ENCODE assay signal across 20 mouse cellular contexts in the genomic region with DNA sequence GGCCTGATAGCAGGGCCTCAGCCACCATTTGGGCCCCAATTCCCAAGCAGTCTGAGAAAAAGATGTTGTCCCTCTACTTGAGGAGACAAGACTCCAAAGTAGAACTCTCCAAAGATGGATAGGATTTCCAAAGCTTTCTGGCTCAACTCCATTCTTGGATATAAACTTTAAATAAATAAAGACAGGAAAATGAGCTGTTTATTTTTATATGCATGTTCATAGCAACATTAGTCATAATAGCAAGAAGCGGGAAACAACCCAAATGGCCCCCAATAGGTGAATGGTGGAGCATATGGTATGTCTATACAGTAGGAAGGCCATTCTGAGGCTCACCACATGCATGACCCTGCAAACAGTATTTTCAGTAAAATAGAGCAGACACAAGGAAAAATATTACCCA. TPM values are rescaled to one million over a fixed set of nuclear protein-coding genes. Genes with fewer than 3 reads are reported as not detected.
A peak's percentile ranks its signal among the peaks of the same experiment; 100 is the strongest.
DNase-seq lines count a peak whose midpoint lies in the region; ATAC-seq and TF ChIP-seq lines count a peak whose summit lies in the region.
"Had no signal": no experiment of that assay in that cellular context is flagged by ENCODE, and none has a peak within 500 bp of the region (broad histone marks: within the 10 kb centered on the region; RNA-seq: fewer than 3 reads in every experiment).

No protein-coding gene starts in this region.

- H3K9ac ChIP-seq in kidney, embryonic 15.5 days, result no peak overlapping the region
- H3K9ac ChIP-seq in kidney, postnatal 0 days (ENCODE audit: low read depth, low read length), result no peak overlapping the region
- no peak overlapping the region for H3K9ac ChIP-seq in forebrain, embryonic 15.5 days (replicated peaks)
- H3K9ac ChIP-seq: embryonic facial prominence, embryonic 12.5 days; forebrain, embryonic 13.5 days had no signal

- DNase-seq in kidney, adult 18-20 months, result no peak
- peak; percentile 69 for DNase-seq in kidney, postnatal 0 days (ENCODE audit: low spot score)
- no peak for DNase-seq in kidney, adult 11 months
- peak; percentile 36 for DNase-seq in NIH3T3 (ENCODE audit: low read depth)
- DNase-seq: adrenal gland, adult 8-10 months; adrenal gland, postnatal 14 days; adrenal gland, postnatal 36 days; cerebellum, adult 11-12 months; cerebellum, adult 2 months; cerebellum, adult 9-10 months; cerebellum, postnatal 10 days; cerebellum, postnatal 25 days had no signal

- H3K4me2 ChIP-seq in kidney, embryonic 15.5 days, result no peak overlapping the region
- H3K4me2 ChIP-seq in kidney, postnatal 0 days (ENCODE audit: low read length), result no peak overlapping the region
- no peak overlapping the region for H3K4me2 ChIP-seq in forebrain, embryonic 15.5 days (replicated peaks)
- H3K4me2 ChIP-seq: embryonic facial prominence, embryonic 12.5 days; forebrain, embryonic 13.5 days had no signal

- H3K4me1 ChIP-seq in kidney, embryonic 15.5 days, result no peaks in the 10 kb centered on the region
- no peaks in the 10 kb centered on the region for H3K4me1 ChIP-seq in kidney, postnatal 0 days (replicated peaks; ENCODE audit: insufficient read depth, low read length)
- peaks cover 5% of the 10 kb centered on the region for H3K4me1 ChIP-seq in forebrain, embryonic 15.5 days
- H3K4me1 ChIP-seq: embryonic facial prominence, embryonic 10.5 days; embryonic facial prominence, embryonic 12.5 days had no signal

- TF ChIP-seq CTCF in kidney, postnatal 0 days (IDR thresholded peaks at IDR 0.05; ENCODE audit: low read depth), result no peak

- 82% methylated on average over 1 of the region's 1 CpGs for WGBS in kidney, embryonic 15.5 days
- 76% methylated on average over 1 of the region's 1 CpGs for WGBS in kidney, postnatal 0 days
- WGBS in forebrain, embryonic 15.5 days, result 94% methylated on average over 1 of the region's 1 CpGs

- H3K27ac ChIP-seq in kidney, embryonic 15.5 days, result no peak overlapping the region
- H3K27ac ChIP-seq in kidney, postnatal 0 days, result no peak overlapping the region
- H3K27ac ChIP-seq in forebrain, embryonic 15.5 days (replicated peaks), result no peak overlapping the region
- H3K27ac ChIP-seq: embryonic facial prominence, embryonic 10.5 days; embryonic facial prominence, embryonic 12.5 days; forebrain, embryonic 13.5 days had no signal

- H3K9me3 ChIP-seq in kidney, embryonic 15.5 days (replicated peaks), result no peaks in the 10 kb centered on the region
- H3K9me3 ChIP-seq in kidney, postnatal 0 days (replicated peaks; ENCODE audit: low read length), result no peaks in the 10 kb centered on the region
- no peaks in the 10 kb centered on the region for H3K9me3 ChIP-seq in forebrain, embryonic 15.5 days
- H3K9me3 ChIP-seq: embryonic facial prominence, embryonic 12.5 days; forebrain, embryonic 13.5 days had no signal

- ATAC-seq in kidney, embryonic 15.5 days (replicated peaks; ENCODE audit: low FRiP score), result peak; percentile 49; the same call in 1 of the 2 replicates
- no peak for ATAC-seq in kidney, postnatal 0 days (replicated peaks; ENCODE audit: low FRiP score, low read depth)
- ATAC-seq in forebrain, embryonic 15.5 days (replicated peaks), result no peak
- ATAC-seq: activated CD4-positive, CD25-positive, alpha-beta regulatory T cell, adult 4 months; forebrain, embryonic 13.5 days; forebrain, embryonic 16.5 days; Patski had no signal

- no peaks in the 10 kb centered on the region for H3K27me3 ChIP-seq in kidney, embryonic 15.5 days
- no peaks in the 10 kb centered on the region for H3K27me3 ChIP-seq in kidney, postnatal 0 days (ENCODE audit: insufficient read depth, low read length)
- no peaks in the 10 kb centered on the region for H3K27me3 ChIP-seq in forebrain, embryonic 15.5 days
- H3K27me3 ChIP-seq: embryonic facial prominence, embryonic 12.5 days; forebrain, embryonic 13.5 days; Patski had no signal

- H3K36me3 ChIP-seq in kidney, embryonic 15.5 days, result no peaks in the 10 kb centered on the region
- no peaks in the 10 kb centered on the region for H3K36me3 ChIP-seq in kidney, postnatal 0 days (ENCODE audit: insufficient read depth, low read length)
- H3K36me3 ChIP-seq in forebrain, embryonic 15.5 days, result no peaks in the 10 kb centered on the region
- H3K36me3 ChIP-seq: embryonic facial prominence, embryonic 10.5 days; embryonic facial prominence, embryonic 12.5 days had no signal

- no peak overlapping the region for H3K4me3 ChIP-seq in kidney, embryonic 15.5 days (replicated peaks)
- no peak overlapping the region for H3K4me3 ChIP-seq in kidney, postnatal 0 days (replicated peaks; ENCODE audit: low read depth, low read length)
- H3K4me3 ChIP-seq in forebrain, embryonic 15.5 days, result no peak overlapping the region
- H3K4me3 ChIP-seq: embryonic facial prominence, embryonic 10.5 days; embryonic facial prominence, embryonic 12.5 days; forebrain, embryonic 13.5 days had no signal

RNA-seq across cellular contexts. Expression of gene Commd9, which starts 49.0 kb away (rescaled TPM):
- 59.2 and 65.6 TPM in 2 replicates for polyA plus RNA-seq in kidney, embryonic 15.5 days (2015; fragmentation: Nextera tagmentation; extraction: Ambion mirVana)
- polyA plus RNA-seq in kidney, postnatal 0 days (2015; fragmentation: Nextera tagmentation; extraction: Ambion mirVana), result 73.1 and 74.3 TPM in 2 replicates
- 97.6 and 106 TPM in 2 replicates for polyA plus RNA-seq in forebrain, embryonic 15.5 days (2015; fragmentation: Nextera tagmentation; extraction: Ambion mirVana)

RNA-seq across cellular contexts. Expression of gene Prr5l, which starts 52.2 kb away (rescaled TPM):
- 60.4 and 63.7 TPM in 2 replicates for polyA plus RNA-seq in kidney, embryonic 15.5 days (2015; fragmentation: Nextera tagmentation; extraction: Ambion mirVana)
- polyA plus RNA-seq in kidney, postnatal 0 days (2015; fragmentation: Nextera tagmentation; extraction: Ambion mirVana), result 38.1 and 48.5 TPM in 2 replicates
- polyA plus RNA-seq in forebrain, embryonic 15.5 days (2015; fragmentation: Nextera tagmentation; extraction: Ambion mirVana), result 4.9 and 6.8 TPM in 2 replicates

Comparison
In these comparisons a context has a peak if more than half of its experiments do, and no peak if none do; other contexts are left out.
1. DNase-seq: peak in kidney, postnatal 0 days (single experiment) and NIH3T3 (single experiment); none in kidney, adult 18-20 months (single experiment) and kidney, adult 11 months (single experiment).